Mouse (Mus musculus): Measurements from ENCODE around the gene Map3k19. TPM values are rescaled to one million over a fixed set of nuclear protein-coding genes. Genes with fewer than 3 reads are reported as not detected.

Gene Map3k19
- polyA plus RNA-seq, 1 experiment from 2014 or later = 0.02 TPM

GRCm38 (mm10) chr1:127836619-127837018 is 18.2 kb downstream of the Map3k19 start:
- Histone ChIP-seq H3K36me3 (replicated peaks) (no peaks in the 10 kb centered on the region), H3K27ac (replicated peaks) (no peak overlapping the region), H3K9me3 (no peaks in the 10 kb centered on the region), H3K4me1 (no peaks in the 10 kb centered on the region), H3K27me3 (replicated peaks; ENCODE audit: low read depth, poor library complexity, severe bottlenecking) (no peaks in the 10 kb centered on the region), H3K4me3 (no peak overlapping the region)
- no peak for DNase-seq (ENCODE audit: low spot score)
- WGBS = 58% methylated on average over 4 of the region's 4 CpGs

DNA sequence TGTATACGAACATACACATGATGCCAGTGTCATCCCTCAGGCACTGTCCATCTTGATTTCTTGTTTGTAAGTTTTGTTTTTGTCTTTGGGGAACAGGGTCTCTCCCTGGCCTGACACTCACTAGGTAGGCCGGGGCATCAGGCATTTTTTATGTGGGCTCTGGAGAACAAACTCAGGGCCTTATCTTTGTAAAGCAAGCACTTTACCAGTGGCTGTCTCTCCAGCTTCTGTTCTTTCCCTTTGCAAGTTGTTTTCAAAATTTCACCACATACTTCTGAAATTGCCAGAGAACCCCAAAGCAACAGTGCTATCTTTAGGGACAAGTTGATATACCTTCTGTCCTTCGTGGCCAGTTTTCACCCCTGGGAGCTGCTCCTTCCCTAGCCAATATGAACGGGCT is 20.6 kb downstream of the Map3k19 start:
- no peaks in the 10 kb centered on the region for H3K27me3 ChIP-seq (replicated peaks; ENCODE audit: low read depth, poor library complexity, severe bottlenecking)
- H3K36me3 ChIP-seq (replicated peaks) = no peaks in the 10 kb centered on the region
- 77% methylated on average over 4 of the region's 4 CpGs for WGBS
- DNase-seq (ENCODE audit: low spot score) = no peak
- no peaks in the 10 kb centered on the region for H3K4me1 ChIP-seq
- H3K4me3 ChIP-seq = no peak overlapping the region
- no peak overlapping the region for H3K27ac ChIP-seq (replicated peaks)
- no peaks in the 10 kb centered on the region for H3K9me3 ChIP-seq

DNA sequence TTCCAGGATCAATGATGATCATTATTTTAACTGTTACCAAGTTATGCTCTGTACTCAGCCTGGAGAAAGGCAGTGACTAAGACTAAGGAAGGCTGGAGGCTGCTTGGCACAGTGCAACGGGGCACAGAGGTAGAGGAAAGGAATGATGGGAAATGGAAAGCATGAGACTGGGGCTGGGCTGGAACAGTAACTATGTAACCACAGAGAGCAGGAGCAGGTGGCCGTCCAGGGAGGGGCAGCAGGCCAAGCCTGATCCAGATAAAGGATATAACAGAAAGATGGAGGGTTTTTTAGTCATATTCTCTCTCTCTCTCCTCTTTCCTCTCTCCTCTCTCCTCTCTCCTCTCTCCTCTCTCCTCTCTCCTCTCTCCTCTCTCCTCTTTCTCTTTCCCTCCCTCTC is 21.1 kb downstream of the Map3k19 start:
- DNase-seq (ENCODE audit: low spot score) = no peak
- H3K27me3 ChIP-seq (replicated peaks; ENCODE audit: low read depth, poor library complexity, severe bottlenecking) = no peaks in the 10 kb centered on the region
- H3K36me3 ChIP-seq (replicated peaks) = no peaks in the 10 kb centered on the region
- no peaks in the 10 kb centered on the region for H3K9me3 ChIP-seq
- H3K4me1 ChIP-seq = no peaks in the 10 kb centered on the region
- no peak overlapping the region for H3K4me3 ChIP-seq
- WGBS = 73% methylated on average over 2 of the region's 2 CpGs
- no peak overlapping the region for H3K27ac ChIP-seq (replicated peaks)

- Histone ChIP-seq H3K4me1 (no peaks in the 10 kb centered on the region), H3K4me3 (no peak overlapping the region), H3K9me3 (no peaks in the 10 kb centered on the region), H3K36me3 (replicated peaks) (no peaks in the 10 kb centered on the region), H3K27ac (replicated peaks) (no peak overlapping the region), H3K27me3 (replicated peaks; ENCODE audit: low read depth, poor library complexity, severe bottlenecking) (no peaks in the 10 kb centered on the region)
- WGBS = 89% methylated on average over 13 of the region's 13 CpGs
- DNase-seq (ENCODE audit: low spot score) = no peak
Observed at GRCm38 (mm10) chr1:127830215-127830921, 24.5 kb downstream of the Map3k19 start.

DNA sequence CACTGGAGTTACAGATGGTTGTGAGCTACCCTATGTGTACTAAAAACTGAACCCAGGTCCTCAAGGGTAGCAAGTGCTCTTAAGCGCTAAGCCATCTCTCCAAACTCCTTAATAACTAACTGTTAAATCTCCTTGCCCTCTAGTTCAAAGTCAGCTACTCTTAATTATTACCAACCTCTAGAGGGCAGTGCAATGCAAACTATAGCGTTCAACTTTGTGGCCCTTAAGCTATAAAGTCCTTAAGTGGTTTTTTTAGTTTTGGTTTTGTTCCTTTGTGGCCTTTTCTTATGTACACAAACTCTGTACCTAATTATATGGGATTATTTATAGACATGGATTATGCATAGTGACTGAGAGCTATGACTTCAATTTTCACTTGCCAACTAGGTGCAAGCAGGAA is 27.5 kb downstream of the Map3k19 start:
- DNase-seq (ENCODE audit: low spot score) = no peak
- WGBS = 20% methylated on average over 2 of the region's 2 CpGs
- no peak overlapping the region for H3K27ac ChIP-seq (replicated peaks)
- no peak overlapping the region for H3K4me3 ChIP-seq
- H3K4me1 ChIP-seq = no peaks in the 10 kb centered on the region
- H3K27me3 ChIP-seq (replicated peaks; ENCODE audit: low read depth, poor library complexity, severe bottlenecking) = no peaks in the 10 kb centered on the region
- no peaks in the 10 kb centered on the region for H3K9me3 ChIP-seq
- no peaks in the 10 kb centered on the region for H3K36me3 ChIP-seq (replicated peaks)

- WGBS = 86% methylated on average over 6 of the region's 6 CpGs
- Histone ChIP-seq H3K27ac (replicated peaks) (no peak overlapping the region), H3K36me3 (replicated peaks) (no peaks in the 10 kb centered on the region), H3K4me1 (no peaks in the 10 kb centered on the region), H3K27me3 (replicated peaks; ENCODE audit: low read depth, poor library complexity, severe bottlenecking) (no peaks in the 10 kb centered on the region), H3K9me3 (no peaks in the 10 kb centered on the region), H3K4me3 (no peak overlapping the region)
- no peak for DNase-seq (ENCODE audit: low spot score)
Observed at GRCm38 (mm10) chr1:127816381-127816780, 38.5 kb downstream of the Map3k19 start.

- no peaks in the 10 kb centered on the region for H3K4me1 ChIP-seq
- no peak overlapping the region for H3K4me3 ChIP-seq
- WGBS = 82% methylated on average over 7 of the region's 7 CpGs
- no peak overlapping the region for H3K27ac ChIP-seq (replicated peaks)
- H3K9me3 ChIP-seq = no peaks in the 10 kb centered on the region
- DNase-seq (ENCODE audit: low spot score) = no peak
- no peaks in the 10 kb centered on the region for H3K27me3 ChIP-seq (replicated peaks; ENCODE audit: low read depth, poor library complexity, severe bottlenecking)
- no peaks in the 10 kb centered on the region for H3K36me3 ChIP-seq (replicated peaks)
Observed at GRCm38 (mm10) chr1:127812929-127813328, 41.9 kb downstream of the Map3k19 start.

DNA sequence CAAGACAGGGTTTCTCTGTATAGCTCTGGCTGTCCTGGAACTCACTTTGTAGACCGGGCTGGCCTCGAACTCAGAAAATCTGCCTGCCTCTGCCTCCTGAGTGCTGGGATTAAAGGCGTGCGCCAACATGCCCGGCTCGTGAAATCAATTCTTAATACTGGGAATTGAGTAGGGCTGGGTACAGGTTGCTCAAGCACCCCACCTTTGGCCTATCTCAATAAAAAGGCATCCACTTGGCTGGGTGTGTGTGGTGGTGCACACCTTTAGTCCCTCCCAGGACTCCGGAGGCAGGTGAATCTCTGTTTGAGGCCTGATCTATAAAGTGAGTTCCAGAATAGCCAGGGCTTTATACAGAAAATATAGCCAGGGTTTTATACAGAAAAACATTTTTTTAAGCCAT is 46.2 kb downstream of the Map3k19 start:
- DNase-seq (ENCODE audit: low spot score) = no peak
- Histone ChIP-seq H3K4me3 (no peak overlapping the region), H3K9me3 (no peaks in the 10 kb centered on the region), H3K27ac (replicated peaks) (no peak overlapping the region), H3K36me3 (replicated peaks) (peaks cover 36% of the 10 kb centered on the region), H3K4me1 (no peaks in the 10 kb centered on the region), H3K27me3 (replicated peaks; ENCODE audit: low read depth, poor library complexity, severe bottlenecking) (no peaks in the 10 kb centered on the region)
- WGBS = 97% methylated on average over 7 of the region's 7 CpGs

DNA sequence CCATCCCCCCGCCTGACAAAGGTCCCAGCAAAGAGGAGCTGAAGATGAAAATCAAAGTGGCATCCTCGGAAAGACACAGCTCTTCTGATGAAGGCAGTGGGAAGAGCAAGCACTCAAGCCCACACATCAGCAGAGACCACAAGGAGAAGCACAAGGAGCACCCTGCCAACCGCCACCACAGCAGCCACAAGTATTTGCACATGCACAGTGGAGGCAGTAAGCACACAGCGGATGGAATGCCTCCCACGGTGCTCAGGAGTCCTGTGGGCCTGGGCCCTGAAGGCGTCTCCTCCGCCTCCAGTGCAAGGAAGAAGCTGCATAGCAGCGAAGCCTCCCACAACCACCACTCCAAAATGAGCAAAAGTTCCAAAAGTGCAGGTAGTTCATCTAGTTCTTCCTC is 51.9 kb downstream of the Map3k19 start:
- peaks cover 86% of the 10 kb centered on the region for H3K36me3 ChIP-seq (replicated peaks)
- 88% methylated on average over 8 of the region's 8 CpGs for WGBS

GRCm38 (mm10) chr1:127796752-127797151 is 58.1 kb downstream of the Map3k19 start:
- no peaks in the 10 kb centered on the region for H3K9me3 ChIP-seq
- H3K27me3 ChIP-seq (replicated peaks; ENCODE audit: low read depth, poor library complexity, severe bottlenecking) = no peaks in the 10 kb centered on the region
- no peak overlapping the region for H3K4me3 ChIP-seq
- no peak for DNase-seq (ENCODE audit: low spot score)
- WGBS = 79% methylated on average over 1 of the region's 1 CpGs
- H3K36me3 ChIP-seq (replicated peaks) = peaks cover 70% of the 10 kb centered on the region
- H3K4me1 ChIP-seq = no peaks in the 10 kb centered on the region
- no peak overlapping the region for H3K27ac ChIP-seq (replicated peaks)

More for the DNA sequence above, 51.9 kb downstream of the Map3k19 start:
- Histone ChIP-seq H3K27me3 (replicated peaks; ENCODE audit: low read depth, poor library complexity, severe bottlenecking) (no peaks in the 10 kb centered on the region), H3K27ac (replicated peaks) (no peak overlapping the region), H3K4me3 (no peak overlapping the region), H3K4me1 (no peaks in the 10 kb centered on the region), H3K9me3 (no peaks in the 10 kb centered on the region)
- DNase-seq (ENCODE audit: low spot score) = no peak

- DNase-seq (ENCODE audit: low spot score) = no peak
- Histone ChIP-seq H3K27me3 (replicated peaks; ENCODE audit: low read depth, poor library complexity, severe bottlenecking) (no peaks in the 10 kb centered on the region), H3K9me3 (no peaks in the 10 kb centered on the region), H3K4me1 (no peaks in the 10 kb centered on the region), H3K4me3 (no peak overlapping the region), H3K27ac (replicated peaks) (no peak overlapping the region), H3K36me3 (replicated peaks) (peaks cover 70% of the 10 kb centered on the region)
- 81% methylated on average over 4 of the region's 4 CpGs for WGBS
Observed at GRCm38 (mm10) chr1:127796341-127796740, 58.5 kb downstream of the Map3k19 start.

DNA sequence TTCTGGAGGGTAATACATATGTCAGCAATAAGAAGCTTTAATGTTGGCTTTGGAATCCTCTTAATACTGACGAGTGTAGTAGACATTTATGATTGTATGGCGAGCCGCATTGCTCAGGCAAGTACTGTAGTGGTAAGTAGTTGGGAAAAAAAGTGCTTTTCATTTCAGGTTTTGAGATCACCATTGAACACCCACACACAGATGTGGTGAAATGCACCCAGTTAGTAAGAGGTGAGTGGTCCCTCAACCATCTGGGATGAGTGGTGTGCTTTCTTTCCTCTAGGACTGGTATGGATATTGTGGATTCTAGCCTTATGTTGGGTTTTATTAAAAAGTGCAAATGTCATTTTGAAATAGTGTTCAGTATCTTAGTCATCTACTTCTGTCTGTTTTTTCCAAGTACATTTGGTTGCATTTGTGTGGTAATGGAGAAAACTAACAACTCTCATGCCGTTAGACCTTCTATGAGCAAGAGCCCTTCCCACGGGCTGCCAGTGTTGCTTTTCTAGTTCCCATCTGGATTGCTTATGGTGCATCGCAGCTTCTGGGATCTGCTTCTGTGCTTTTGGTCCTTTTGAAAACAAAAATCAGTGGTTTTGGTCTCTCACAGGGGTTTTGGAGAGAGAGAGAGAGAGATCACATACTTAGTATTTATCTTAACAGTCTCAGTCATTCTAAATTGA is 59.6 kb downstream of the Map3k19 start:
- Histone ChIP-seq H3K4me1 (no peaks in the 10 kb centered on the region), H3K4me3 (no peak overlapping the region), H3K27me3 (replicated peaks; ENCODE audit: low read depth, poor library complexity, severe bottlenecking) (no peaks in the 10 kb centered on the region), H3K36me3 (replicated peaks) (peaks cover 60% of the 10 kb centered on the region), H3K9me3 (no peaks in the 10 kb centered on the region), H3K27ac (replicated peaks) (no peak overlapping the region)
- 95% methylated on average over 6 of the region's 6 CpGs for WGBS
- no peak for DNase-seq (ENCODE audit: low spot score)

- Histone ChIP-seq H3K9me3 (no peaks in the 10 kb centered on the region), H3K4me1 (peaks cover 5% of the 10 kb centered on the region), H3K27ac (replicated peaks) (no peak overlapping the region), H3K36me3 (replicated peaks) (peaks cover 47% of the 10 kb centered on the region), H3K4me3 (no peak overlapping the region), H3K27me3 (replicated peaks; ENCODE audit: low read depth, poor library complexity, severe bottlenecking) (no peaks in the 10 kb centered on the region)
- no peak for DNase-seq (ENCODE audit: low spot score)
- 95% methylated on average over 1 of the region's 1 CpGs for WGBS
Observed at GRCm38 (mm10) chr1:127793459-127793858, 61.4 kb downstream of the Map3k19 start.

All from embryonic facial prominence, embryonic 10.5 days (tissue).